Mouse (Mus musculus): ENCODE measurements around the gene Ankrd6. TPM values are rescaled to one million over a fixed set of nuclear protein-coding genes. Genes with fewer than 3 reads are reported as not detected.
"Not testable (repeated sequence)": the region's sequence is repeated elsewhere in the genome, so short reads cannot be mapped to it uniquely, and the experiment has no call there.

Ankrd6 gene
- total RNA-seq (2015) (0.59 and 0.76 TPM in 2 replicates), total RNA-seq (2017) (0.92 and 0.95 TPM in 2 replicates)

- peak; percentile 97 for ATAC-seq (replicated peaks; ENCODE audit: poor library complexity)
Measured at GRCm38 (mm10) chr4:32950356-32951034, at the start of gene Ankrd6. TSS of gene Ankrd6 (minus strand) at chr4:32950841.

DNA sequence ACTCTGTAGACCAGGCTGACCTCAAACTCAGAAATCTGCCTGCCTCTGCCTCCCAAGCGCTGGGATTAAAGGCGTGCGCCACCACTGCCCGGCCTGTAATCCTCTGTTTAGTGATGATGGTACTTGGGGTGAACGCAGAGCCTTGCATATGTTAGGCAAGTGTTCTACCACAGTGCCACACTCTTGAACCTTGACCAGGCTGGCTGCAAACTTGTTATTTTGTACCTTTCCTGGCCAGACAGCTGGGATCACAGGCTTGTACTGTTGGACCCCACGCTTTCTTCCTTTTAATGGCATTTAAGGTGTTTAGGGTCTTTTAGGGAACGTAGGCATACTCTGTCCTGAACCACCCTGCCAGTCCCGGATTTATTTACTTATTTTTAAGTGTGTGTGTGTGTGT lies 48.4 kb upstream of the Ankrd6 start:
- ATAC-seq (replicated peaks; ENCODE audit: poor library complexity) = no peak

- ATAC-seq (replicated peaks; ENCODE audit: poor library complexity) = no peak
Measured at GRCm38 (mm10) chr4:32997571-32997970, 46.9 kb upstream of the Ankrd6 start.

DNA sequence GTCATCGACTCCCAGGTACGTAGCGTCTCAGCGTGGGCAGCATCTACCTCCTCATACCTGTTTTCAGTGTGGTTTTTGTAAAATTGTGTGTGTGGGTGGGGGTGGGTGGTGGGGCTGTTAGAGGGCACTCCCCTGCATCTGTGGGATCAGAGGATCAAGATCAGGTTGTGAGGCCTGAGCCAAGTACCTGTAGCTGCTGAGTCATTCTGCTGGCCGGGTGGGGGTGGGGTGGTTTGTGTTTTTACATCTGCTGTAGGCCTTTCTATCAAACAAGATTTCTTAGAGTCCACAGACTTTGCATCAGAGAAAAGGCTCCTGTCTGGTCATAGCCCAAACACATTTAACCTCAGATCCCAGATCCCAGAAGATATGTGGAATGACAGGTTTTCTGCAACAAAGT lies 45.4 kb upstream of the Ankrd6 start:
- no peak for ATAC-seq (replicated peaks; ENCODE audit: poor library complexity)

DNA sequence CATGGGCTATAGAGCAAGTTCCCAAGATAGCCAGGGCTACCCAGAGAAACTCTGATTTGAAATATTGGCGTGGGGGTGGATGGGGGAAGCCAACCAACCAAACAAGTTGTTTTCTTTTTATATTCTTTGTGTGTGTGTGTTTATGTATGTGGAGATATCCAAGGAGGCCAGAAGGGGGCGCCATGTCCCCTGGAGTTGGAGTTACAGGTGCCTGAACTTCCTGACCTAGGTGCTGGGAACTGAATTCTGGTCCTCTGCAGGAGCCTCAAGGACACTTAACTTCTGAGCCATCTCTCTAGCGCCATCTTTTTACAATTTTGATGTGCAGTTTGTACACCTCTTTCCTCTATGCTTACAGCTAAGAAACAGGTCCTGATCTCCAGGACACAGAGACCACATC lies 43.5 kb upstream of the Ankrd6 start:
- ATAC-seq (replicated peaks; ENCODE audit: poor library complexity) = no peak

DNA sequence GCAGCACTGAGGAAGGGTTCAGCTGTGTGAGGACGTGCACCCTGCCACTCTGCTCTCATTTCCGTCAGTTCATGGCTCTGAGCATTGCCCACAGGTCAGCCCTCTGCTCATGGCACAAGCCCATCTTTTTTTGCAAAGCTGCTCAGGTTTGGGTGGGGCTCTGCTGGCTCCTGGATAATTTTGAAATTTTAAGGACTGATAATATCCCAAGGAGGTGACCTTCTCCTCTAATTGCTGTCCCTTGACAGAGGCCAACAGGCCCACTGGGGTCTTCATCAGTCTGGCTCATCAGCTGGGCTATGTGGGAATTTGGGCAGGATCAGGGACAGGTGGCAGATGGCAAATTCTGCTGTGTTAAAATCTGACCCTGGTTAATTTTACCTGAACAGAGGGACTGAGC lies 38.7 kb upstream of the Ankrd6 start:
- no peak for ATAC-seq (replicated peaks; ENCODE audit: poor library complexity)

DNA sequence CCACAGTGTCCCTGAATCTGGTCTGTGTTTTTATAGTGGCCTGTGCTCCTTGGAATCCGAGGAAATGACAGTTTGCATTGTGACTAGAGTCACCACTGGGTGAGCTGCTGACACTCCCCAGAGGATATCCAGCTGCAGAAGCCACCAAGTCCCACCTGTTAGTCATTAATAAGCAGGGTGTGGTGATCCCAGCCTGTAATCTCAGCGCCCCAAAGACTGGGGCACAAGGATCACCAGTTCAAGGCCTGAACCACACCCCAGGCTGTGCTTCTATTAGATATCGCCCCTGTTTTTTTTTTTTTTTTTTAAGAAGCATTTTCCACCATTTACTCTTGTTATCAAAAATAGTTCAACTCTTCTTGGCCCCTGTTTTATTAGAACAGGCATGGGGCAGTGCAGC lies 36.4 kb upstream of the Ankrd6 start:
- ATAC-seq (replicated peaks; ENCODE audit: poor library complexity) = peak; percentile 93

GRCm38 (mm10) chr4:32985684-32986083 lies 35.0 kb upstream of the Ankrd6 start:
- no peak for ATAC-seq (replicated peaks; ENCODE audit: poor library complexity)

- ATAC-seq (replicated peaks; ENCODE audit: poor library complexity) = no peak
Measured at GRCm38 (mm10) chr4:32984801-32985675, 34.4 kb upstream of the Ankrd6 start.

DNA sequence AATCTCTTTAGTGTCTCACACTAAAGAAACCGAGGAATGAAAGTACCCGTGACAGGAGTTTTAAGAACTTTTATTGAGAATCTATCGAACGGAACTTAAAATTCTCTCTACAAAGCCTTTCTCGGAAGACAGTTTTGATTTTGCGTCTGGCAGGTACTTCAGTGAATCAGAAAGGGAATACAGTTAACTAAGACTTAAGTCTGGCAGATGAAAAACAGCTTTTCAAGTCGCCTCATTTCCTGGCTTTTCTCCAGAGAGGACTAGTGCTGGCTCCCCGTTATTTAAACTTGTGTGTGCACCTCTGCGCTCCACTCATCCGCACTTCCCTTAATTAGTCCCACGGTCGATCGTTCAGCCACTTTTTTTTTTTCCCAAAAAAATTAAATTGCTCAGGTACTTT lies 33.6 kb upstream of the Ankrd6 start:
- ATAC-seq (replicated peaks; ENCODE audit: poor library complexity) = no peak

DNA sequence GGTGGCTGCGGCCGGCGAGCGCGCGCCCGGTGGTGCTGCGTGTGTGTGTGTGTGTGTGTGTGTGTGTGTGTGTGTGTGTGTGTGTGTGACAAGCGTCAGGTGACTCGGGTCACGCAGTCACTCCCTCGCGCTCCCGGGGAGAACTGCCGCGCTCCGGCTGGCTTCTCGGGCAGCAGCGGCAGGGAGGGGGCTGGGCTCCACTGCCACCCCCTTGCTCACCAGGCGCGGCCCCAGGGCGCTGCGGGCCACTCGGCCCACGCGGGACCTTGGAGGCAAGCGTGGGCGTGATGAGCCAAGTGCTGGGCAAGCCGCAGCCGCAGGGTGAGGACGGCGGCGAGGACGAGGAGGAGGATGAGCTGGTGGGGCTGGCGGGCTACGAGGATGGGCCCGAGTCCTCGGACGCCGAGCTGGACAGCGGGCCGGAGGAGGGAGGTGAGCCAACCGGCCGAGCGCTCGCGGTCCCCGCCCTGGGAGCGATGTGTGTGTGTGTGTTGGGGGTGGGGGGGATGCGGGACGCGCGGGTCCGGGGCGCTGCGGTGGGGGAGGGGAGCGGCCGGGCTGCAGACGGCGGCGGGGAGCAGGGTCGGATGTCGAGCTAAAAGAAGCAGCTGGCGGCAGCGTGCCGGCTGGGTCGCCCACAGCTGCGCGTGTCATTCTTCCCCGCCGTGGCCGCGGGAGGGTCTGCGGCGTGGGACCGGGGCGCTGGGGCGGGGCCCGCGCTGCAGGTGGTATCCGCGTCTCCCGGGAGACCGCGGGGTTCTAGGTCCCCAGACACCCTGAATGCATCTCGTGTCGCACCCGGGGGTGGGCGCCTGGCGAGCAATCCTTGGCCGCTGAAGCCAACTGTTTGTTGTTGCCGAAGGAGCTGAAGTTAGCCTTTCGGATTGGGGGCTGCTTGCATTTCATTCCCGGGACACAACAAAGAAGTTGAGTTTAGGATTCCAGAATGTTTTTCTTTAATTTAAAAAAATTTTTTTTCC lies 32.8 kb upstream of the Ankrd6 start:
- no peak for ATAC-seq (replicated peaks; ENCODE audit: poor library complexity)

DNA sequence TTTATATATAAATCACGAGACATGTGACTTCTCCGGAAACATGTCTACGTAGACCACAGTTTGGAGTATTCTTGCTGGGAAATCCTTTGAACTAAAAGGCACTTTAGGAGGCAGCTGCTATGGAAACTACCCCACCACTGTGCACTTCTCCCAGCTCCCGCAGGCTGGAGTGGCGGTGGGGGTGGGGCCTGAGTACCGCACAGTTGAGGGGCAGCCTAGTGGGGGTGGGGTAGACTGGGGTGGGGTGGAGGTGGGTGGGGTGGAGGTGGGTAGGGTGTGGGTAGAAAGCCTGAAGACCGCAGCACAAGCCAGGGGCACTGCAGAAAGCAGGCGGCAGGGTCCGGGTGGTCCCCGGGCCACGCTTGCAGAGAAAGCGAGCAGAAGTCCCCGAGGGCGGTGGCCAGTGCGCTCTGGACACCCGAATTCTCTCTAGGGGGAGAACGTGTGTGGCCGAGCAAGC lies 32.1 kb upstream of the Ankrd6 start, which contains the start of gene Rragd:
Gene Rragd (plus strand): TSS at position 322 of the 460 bp plus-strand sequence.
- no peak for ATAC-seq (replicated peaks; ENCODE audit: poor library complexity)

GRCm38 (mm10) chr4:32982041-32982715 lies 31.5 kb upstream of the Ankrd6 start:
- no peak for ATAC-seq (replicated peaks; ENCODE audit: poor library complexity)

DNA sequence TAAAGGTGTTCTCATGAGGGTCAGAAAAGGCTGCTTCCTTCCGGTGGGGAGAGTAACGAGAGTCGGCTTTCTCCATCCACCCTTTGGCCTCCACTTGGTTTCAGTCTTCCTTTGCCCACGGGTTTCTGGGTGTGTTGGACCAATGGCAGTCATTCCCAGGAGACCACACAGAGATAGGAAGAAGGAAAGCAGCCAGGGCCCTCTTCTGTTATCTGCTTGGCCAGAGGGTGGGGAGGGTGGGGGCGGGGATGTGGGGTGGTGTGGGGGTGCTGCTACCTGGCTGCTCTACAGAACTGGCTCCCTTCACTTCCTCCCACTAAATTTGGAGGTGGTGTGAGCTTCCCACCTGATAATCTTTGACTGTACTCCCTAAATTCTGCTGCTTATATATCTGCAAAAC lies 31.0 kb upstream of the Ankrd6 start:
- ATAC-seq (replicated peaks; ENCODE audit: poor library complexity) = no peak

- ATAC-seq (replicated peaks; ENCODE audit: poor library complexity) = no peak
Measured at GRCm38 (mm10) chr4:32980061-32980460, 29.4 kb upstream of the Ankrd6 start.

- ATAC-seq (replicated peaks; ENCODE audit: poor library complexity) = no peak
Measured at GRCm38 (mm10) chr4:32977331-32977730, 26.7 kb upstream of the Ankrd6 start.

- ATAC-seq (replicated peaks; ENCODE audit: poor library complexity) = not testable (repeated sequence)
Measured at GRCm38 (mm10) chr4:32964619-32965018, 14.0 kb upstream of the Ankrd6 start.

DNA sequence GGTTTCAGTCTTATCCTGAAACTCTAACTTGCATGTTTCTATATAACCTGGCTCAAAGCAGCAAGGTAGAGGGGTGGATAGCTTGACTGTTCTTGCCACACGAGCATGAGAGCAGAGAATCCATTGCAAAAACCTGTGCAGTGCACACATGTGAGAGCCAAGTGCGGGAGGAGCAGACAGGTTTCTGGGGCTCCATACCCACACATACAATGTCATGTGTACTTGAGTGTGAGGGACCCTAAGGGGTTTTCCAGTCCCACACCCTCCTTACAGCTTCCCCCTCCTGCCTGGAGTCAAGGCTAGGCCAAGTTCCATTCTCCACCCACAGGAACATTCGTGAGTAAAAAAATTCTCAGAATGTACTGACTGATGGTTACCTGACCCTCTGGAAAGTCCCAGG lies 10.8 kb upstream of the Ankrd6 start:
- no peak for ATAC-seq (replicated peaks; ENCODE audit: poor library complexity)

- ATAC-seq (replicated peaks; ENCODE audit: poor library complexity) = no peak
Measured at GRCm38 (mm10) chr4:32956423-32956822, 5.8 kb upstream of the Ankrd6 start.

DNA sequence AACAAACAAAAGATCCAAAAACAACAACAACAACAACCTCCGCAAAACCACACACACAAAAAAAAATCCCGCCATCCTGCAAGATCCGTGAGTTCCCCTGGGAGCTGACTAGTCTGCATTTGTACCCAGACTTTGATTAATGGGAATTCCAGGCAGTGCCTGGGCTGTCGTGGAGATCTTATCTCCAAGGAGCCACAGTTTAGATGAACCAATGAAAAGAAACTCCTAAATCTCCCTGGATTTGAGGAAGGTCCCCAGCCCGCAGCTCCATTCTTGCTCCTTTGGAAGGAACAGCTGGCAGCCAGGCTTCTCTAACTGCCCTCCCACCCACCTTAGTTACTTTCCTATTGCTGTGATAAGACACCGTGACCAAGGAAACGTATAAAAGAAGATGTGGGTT lies 2.0 kb upstream of the Ankrd6 start:
- no peak for ATAC-seq (replicated peaks; ENCODE audit: poor library complexity)

Data from megakaryocyte progenitor cell, adult 5-6 weeks (primary cell).